Mouse (Mus musculus): Measurements from ENCODE around the gene Cox4i2. TPM values are rescaled to one million over a fixed set of nuclear protein-coding genes. Genes with fewer than 3 reads are reported as not detected.

The Cox4i2 gene
- polyA plus RNA-seq, 1 experiment from 2014 or later, result 51.4 TPM

DNA sequence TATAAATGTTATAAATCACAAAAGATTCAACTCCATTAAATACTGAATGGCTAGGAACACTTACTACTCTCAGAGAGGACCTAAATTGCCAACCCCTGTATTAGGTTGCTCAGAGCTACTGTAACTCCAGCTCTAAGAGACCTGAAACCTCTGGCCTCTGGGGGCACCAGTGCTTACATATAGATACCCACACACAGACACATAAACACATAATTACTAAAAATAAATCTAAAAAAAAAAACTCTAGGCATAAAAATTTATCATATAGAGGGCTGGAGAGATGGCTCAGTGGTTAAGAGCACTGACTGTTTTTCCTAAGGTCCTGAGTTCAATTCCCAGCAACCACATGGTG, 46.8 kb downstream of the Cox4i2 start:
- no peak overlapping the region for H3K4me3 ChIP-seq (ENCODE audit: low read depth, low read length)
- H3K4me2 ChIP-seq, result no peak overlapping the region
- no peak for DNase-seq
- peaks cover 8% of the 10 kb centered on the region for H3K4me1 ChIP-seq (ENCODE audit: insufficient read depth)
- H3K9me3 ChIP-seq (ENCODE audit: low read depth, low read length), result no peaks in the 10 kb centered on the region
- ATAC-seq (ENCODE audit: insufficient read depth), result no peak
- H3K27ac ChIP-seq (ENCODE audit: low read depth), result no peak overlapping the region
- no peak overlapping the region for H3K9ac ChIP-seq
- H3K36me3 ChIP-seq (ENCODE audit: insufficient read depth), result peaks cover 7% of the 10 kb centered on the region; the same call in 1 of the 2 replicates
- no peak for TF ChIP-seq CTCF (IDR thresholded peaks at IDR 0.05; ENCODE audit: low read depth)
- H3K27me3 ChIP-seq (ENCODE audit: insufficient read depth, low read length), result no peaks in the 10 kb centered on the region

DNA sequence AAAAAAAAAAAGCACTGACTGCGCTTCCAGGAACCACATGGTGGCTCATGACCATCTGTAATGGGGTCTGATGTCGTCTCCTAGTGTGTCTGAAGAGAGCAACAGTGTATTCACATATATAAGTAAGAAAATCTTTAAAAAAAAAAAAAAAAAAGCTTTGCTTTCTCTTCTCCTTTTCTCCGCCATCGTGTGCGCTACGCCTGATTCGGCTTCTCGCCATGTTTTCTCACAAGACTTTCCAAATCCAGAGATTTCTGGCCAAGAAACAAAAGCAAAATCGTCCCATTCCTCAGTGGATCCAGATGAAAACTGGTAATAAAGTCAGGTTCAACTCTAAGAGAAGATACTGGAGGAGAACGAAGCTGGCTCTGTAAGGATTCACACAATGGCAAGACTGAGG, 48.3 kb downstream of the Cox4i2 start:
- no peak overlapping the region for H3K4me3 ChIP-seq (ENCODE audit: low read depth, low read length)
- no peak overlapping the region for H3K4me2 ChIP-seq
- DNase-seq (no peak), ATAC-seq (ENCODE audit: insufficient read depth) (no peak)
- no peak overlapping the region for H3K9ac ChIP-seq
- 91% methylated on average over 10 of the region's 10 CpGs for WGBS
- no peaks in the 10 kb centered on the region for H3K9me3 ChIP-seq (ENCODE audit: low read depth, low read length)
- H3K4me1 ChIP-seq (ENCODE audit: insufficient read depth), result peaks cover 12% of the 10 kb centered on the region
- TF ChIP-seq CTCF (IDR thresholded peaks at IDR 0.05; ENCODE audit: low read depth), result no peak
- no peak overlapping the region for H3K27ac ChIP-seq (ENCODE audit: low read depth)
- H3K27me3 ChIP-seq (ENCODE audit: insufficient read depth, low read length), result no peaks in the 10 kb centered on the region
- peaks cover 7% of the 10 kb centered on the region; the same call in 1 of the 2 replicates for H3K36me3 ChIP-seq (ENCODE audit: insufficient read depth)

DNA sequence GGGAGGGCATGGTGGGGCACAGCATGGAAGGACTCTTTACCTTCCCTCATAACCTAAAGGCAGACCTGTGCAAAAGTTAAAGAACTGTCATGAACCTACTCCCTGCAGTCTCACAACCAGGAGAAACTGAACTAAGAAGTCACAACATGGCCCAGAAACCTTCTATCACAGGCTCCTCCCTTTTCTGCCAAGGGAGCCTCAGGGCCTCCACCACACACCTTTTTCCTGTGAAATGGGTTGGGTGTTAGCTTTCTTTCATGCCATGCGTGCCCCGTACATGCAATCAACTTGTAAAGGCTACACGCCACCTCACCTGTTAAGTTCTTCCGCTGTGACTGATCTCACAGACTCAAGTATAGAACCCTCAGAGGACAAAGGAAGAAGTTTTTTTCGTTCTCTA, 49.1 kb downstream of the Cox4i2 start:
- Histone ChIP-seq H3K27me3 (ENCODE audit: insufficient read depth, low read length) (no peaks in the 10 kb centered on the region), H3K36me3 (ENCODE audit: insufficient read depth) (peaks cover 7% of the 10 kb centered on the region; the same call in 1 of the 2 replicates), H3K4me1 (ENCODE audit: insufficient read depth) (peaks cover 12% of the 10 kb centered on the region), H3K27ac (ENCODE audit: low read depth) (no peak overlapping the region), H3K9ac (no peak overlapping the region), H3K4me3 (ENCODE audit: low read depth, low read length) (no peak overlapping the region), H3K4me2 (no peak overlapping the region), H3K9me3 (ENCODE audit: low read depth, low read length) (no peaks in the 10 kb centered on the region)
- 91% methylated on average over 5 of the region's 5 CpGs for WGBS
- DNase-seq (no peak), ATAC-seq (ENCODE audit: insufficient read depth) (no peak)
- TF ChIP-seq CTCF (IDR thresholded peaks at IDR 0.05; ENCODE audit: low read depth), result no peak

DNA sequence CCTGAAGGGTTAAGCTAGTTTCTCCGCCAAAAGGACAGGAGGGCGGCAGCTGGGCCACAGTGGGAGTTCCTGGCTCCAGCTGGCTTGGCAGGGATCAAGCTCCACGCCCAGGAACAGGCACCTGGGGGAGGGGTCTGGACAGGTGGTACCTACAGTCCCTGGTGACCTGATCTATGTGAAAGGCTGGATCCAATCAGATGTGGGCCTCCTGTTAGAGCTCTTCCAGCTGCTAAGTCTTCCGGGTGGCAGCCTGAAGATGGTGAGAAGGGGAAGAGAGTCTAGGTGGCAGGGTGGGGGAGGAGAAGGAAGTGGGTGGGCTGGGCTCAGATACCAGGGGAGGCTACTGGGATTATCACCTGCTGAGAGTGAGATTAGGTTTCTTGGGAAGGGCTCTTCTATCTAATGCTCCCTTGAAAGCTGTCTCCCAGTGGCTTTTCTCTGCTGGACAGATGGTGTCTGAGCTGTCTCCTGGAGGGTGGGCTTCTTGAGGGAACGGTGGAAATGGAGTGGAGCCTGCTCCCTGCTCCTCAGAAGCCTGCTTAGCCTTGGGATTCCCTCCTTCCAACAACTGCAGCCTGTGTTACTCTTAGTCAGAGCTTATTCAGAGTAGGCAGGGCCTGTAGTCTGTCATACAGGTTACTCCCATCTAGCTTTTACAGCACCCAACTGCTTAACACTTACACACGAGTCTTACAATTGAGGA, 50.6 kb downstream of the Cox4i2 start:
- Histone ChIP-seq H3K4me2 (0 out of 2 replicates have a peak overlapping the region, but pooled peaks have one; percentile 10), H3K27me3 (ENCODE audit: insufficient read depth, low read length) (no peaks in the 10 kb centered on the region), H3K36me3 (ENCODE audit: insufficient read depth) (peaks cover 7% of the 10 kb centered on the region; the same call in 1 of the 2 replicates), H3K9me3 (ENCODE audit: low read depth, low read length) (no peaks in the 10 kb centered on the region), H3K4me3 (ENCODE audit: low read depth, low read length) (no peak overlapping the region), H3K27ac (ENCODE audit: low read depth) (peak overlapping the region; percentile 69; the same call in 1 of the 2 replicates), H3K4me1 (ENCODE audit: insufficient read depth) (peaks cover 12% of the 10 kb centered on the region), H3K9ac (no peak overlapping the region)
- 9% methylated on average over 6 of the region's 6 CpGs for WGBS
- no peak for TF ChIP-seq CTCF (IDR thresholded peaks at IDR 0.05; ENCODE audit: low read depth)
- ATAC-seq (ENCODE audit: insufficient read depth) (peak; percentile 82), DNase-seq (peak; percentile 44)

DNA sequence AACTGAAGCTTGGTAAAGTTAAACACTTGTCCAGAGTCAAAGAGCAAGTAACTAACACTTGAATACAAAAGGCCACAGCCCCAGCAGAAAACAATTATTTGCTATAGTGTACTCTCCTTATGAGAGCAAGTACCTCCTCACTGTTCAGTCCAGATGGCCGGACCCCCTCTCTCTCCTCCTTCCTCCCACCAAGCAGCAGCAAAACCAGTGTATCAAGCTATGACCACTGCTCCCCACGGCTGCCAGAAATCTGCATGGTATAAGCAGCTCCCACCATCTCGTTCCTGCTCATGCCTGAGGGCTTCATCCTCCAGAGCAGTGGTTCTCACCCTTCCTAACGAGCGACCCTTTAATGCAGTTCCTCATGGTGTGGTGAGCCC, 51.1 kb downstream of the Cox4i2 start:
- Histone ChIP-seq H3K27ac (ENCODE audit: low read depth) (peak overlapping the region; percentile 69; the same call in 1 of the 2 replicates), H3K9ac (no peak overlapping the region), H3K27me3 (ENCODE audit: insufficient read depth, low read length) (no peaks in the 10 kb centered on the region), H3K4me3 (ENCODE audit: low read depth, low read length) (no peak overlapping the region), H3K4me1 (ENCODE audit: insufficient read depth) (peaks cover 12% of the 10 kb centered on the region), H3K9me3 (ENCODE audit: low read depth, low read length) (no peaks in the 10 kb centered on the region), H3K36me3 (ENCODE audit: insufficient read depth) (peaks cover 7% of the 10 kb centered on the region; the same call in 1 of the 2 replicates), H3K4me2 (no peak overlapping the region)
- TF ChIP-seq CTCF (IDR thresholded peaks at IDR 0.05; ENCODE audit: low read depth), result no peak
- ATAC-seq (ENCODE audit: insufficient read depth), result peak; percentile 59
- 48% methylated on average over 5 of the region's 5 CpGs for WGBS
- DNase-seq, result no peak

DNA sequence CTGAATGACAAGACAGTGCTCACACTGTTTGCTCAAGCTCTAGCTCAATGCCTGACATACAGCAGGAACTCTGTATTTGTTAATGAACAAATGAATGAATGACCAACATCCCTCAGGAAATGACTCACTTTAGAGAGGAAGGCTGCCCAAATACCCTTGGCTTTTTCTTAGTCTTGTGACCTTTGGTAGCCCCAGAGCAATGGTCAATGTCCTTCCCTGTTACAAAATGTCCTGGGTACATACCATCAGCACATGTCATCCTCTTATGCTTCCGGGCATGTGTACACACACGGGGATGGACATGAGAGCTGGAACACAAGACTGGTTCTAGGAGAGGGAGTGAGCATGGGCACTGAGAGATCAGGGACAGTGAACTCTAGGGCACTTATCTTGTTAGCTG, 52.1 kb downstream of the Cox4i2 start:
- ATAC-seq (ENCODE audit: insufficient read depth), result no peak
- Histone ChIP-seq H3K36me3 (ENCODE audit: insufficient read depth) (peaks cover 7% of the 10 kb centered on the region; the same call in 1 of the 2 replicates), H3K9me3 (ENCODE audit: low read depth, low read length) (no peaks in the 10 kb centered on the region), H3K27me3 (ENCODE audit: insufficient read depth, low read length) (no peaks in the 10 kb centered on the region), H3K9ac (no peak overlapping the region), H3K27ac (ENCODE audit: low read depth) (no peak overlapping the region), H3K4me2 (no peak overlapping the region), H3K4me3 (ENCODE audit: low read depth, low read length) (no peak overlapping the region), H3K4me1 (ENCODE audit: insufficient read depth) (peaks cover 12% of the 10 kb centered on the region)
- 56% methylated on average over 2 of the region's 2 CpGs for WGBS
- DNase-seq, result no peak
- TF ChIP-seq CTCF (IDR thresholded peaks at IDR 0.05; ENCODE audit: low read depth), result no peak

DNA sequence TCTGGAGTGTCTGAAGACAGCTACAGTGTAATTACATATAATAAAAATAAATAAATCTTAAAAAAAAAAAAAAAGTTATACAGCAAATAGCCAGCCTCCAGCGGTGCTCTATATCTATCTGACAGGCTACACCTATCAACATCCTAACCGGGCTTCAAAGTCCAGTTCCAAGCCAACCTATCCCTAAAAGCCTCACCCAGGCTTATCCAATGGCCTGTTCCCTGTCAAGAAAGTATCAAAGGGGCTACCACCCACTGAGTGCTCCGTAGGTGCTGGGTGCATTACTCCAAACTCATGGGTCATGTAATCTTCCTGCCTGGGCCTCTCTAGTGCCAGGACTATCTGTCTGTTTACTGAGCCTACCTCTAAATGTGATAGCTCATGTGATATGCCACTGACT, 54.2 kb downstream of the Cox4i2 start:
- no peak for ATAC-seq (ENCODE audit: insufficient read depth)
- Histone ChIP-seq H3K36me3 (ENCODE audit: insufficient read depth) (peaks cover 7% of the 10 kb centered on the region; the same call in 1 of the 2 replicates), H3K4me2 (no peak overlapping the region), H3K4me1 (ENCODE audit: insufficient read depth) (peaks cover 15% of the 10 kb centered on the region), H3K4me3 (ENCODE audit: low read depth, low read length) (no peak overlapping the region), H3K9ac (no peak overlapping the region), H3K9me3 (ENCODE audit: low read depth, low read length) (no peaks in the 10 kb centered on the region), H3K27me3 (ENCODE audit: insufficient read depth, low read length) (no peaks in the 10 kb centered on the region), H3K27ac (ENCODE audit: low read depth) (no peak overlapping the region)
- 68% methylated on average over 3 of the region's 3 CpGs for WGBS
- no peak for TF ChIP-seq CTCF (IDR thresholded peaks at IDR 0.05; ENCODE audit: low read depth)
- DNase-seq, result no peak

All from lung, embryonic 14.5 days (tissue).